Mouse (Mus musculus) ES-Bruce4 (cell line): ENCODE data around the gene 4930578C19Rik.

ENCODE experiments used
- CTCF ChIP-seq: IDR thresholded peaks from one replicate; pipeline ENCODE4 v1.8.1; 2011; ENCODE audit warnings: low read depth, low read length
- EP300 ChIP-seq: IDR thresholded peaks from 2 replicates; pipeline ENCODE4 v1.6.1; 2011; ENCODE audit warnings: low read depth, low read length; ENCODE audit not compliant: insufficient read depth

GRCm38 (mm10) chrX:18451559-18451958, 9.6 kb downstream of the 4930578C19Rik start:
- TF ChIP-seq CTCF: no peak
- no peak for TF ChIP-seq EP300
